Mouse (Mus musculus) ES-E14 (cell line): Measurements from ENCODE around the gene Ppp5c.

ENCODE experiments used
- CHD2 ChIP-seq: IDR thresholded peaks from 2 replicates; pipeline ENCODE4 v1.6.1; 2014; ENCODE audit warnings: mild to moderate bottlenecking, low read depth, low read length, inconsistent platforms
- HCFC1 ChIP-seq: IDR thresholded peaks from 2 replicates; pipeline ENCODE4 v1.6.1; 2012; ENCODE audit warnings: low read length, inconsistent platforms, borderline replicate concordance; ENCODE audit not compliant: insufficient read depth

GRCm38 (mm10) chr7:17045743-17046142 lies 18.0 kb upstream of the Ppp5c start:
- TF ChIP-seq HCFC1 = no peak
- no peak for TF ChIP-seq CHD2
